Mouse (Mus musculus) heart, adult 2 months (tissue): ENCODE results near the gene Nr1i3.

ENCODE experiments used
- CTCF ChIP-seq: fragments of 200-600 bp; IDR thresholded peaks from 2 replicates; pipeline ENCODE4 v1.8.1; 2022; ENCODE audit warnings: antibody characterized with exemption, mild to moderate bottlenecking, moderate library complexity
- POLR2A ChIP-seq: fragments of 200-500 bp; IDR thresholded peaks from 2 replicates; pipeline ENCODE4 v1.6.1; 2011; ENCODE audit warnings: mild to moderate bottlenecking, low read depth, low read length, control low read depth; ENCODE audit not compliant: insufficient read depth

GRCm38 (mm10) chr1:171234126-171234525 is 20.4 kb downstream of the Nr1i3 start, which contains the start of gene Fcer1g:
- TF ChIP-seq CTCF, result no peak
- peak; percentile 62; the same call in 1 of the 2 replicates for TF ChIP-seq POLR2A
